Mouse (Mus musculus): ENCODE measurements around the gene Tpst2. TPM values are rescaled to one million over a fixed set of nuclear protein-coding genes. Genes with fewer than 3 reads are reported as not detected.

The Tpst2 gene
- polyA plus RNA-seq, 1 experiment = 25.8 TPM

DNA sequence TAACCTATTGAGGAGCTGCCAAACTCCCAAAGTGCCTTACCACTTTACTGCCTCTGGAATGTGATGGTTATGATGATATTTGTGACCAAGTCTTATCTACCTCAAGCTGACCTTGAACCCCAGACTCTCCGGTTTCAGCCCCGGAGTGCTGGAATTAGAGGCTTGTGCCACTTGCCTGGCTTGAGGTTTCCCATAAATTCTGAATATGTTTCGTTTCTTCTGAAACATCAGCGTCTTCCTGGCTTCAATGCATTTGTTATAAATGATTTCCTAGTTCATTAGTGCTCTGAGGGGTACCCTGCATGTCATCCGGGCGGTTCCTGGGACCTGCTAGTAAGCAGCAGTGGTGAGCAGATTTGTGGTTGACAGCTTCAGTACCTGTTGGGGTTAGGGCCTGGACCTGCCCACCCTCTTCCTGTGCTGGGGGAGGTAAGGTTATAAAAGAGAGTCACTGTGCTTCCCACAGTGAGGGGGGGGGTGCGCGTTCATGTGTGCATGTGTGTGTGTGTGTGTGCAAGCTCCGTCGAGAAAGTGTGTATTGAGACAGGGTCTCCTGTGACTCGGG lies 1.5 kb downstream of the Tpst2 start:
- H3K4me3 ChIP-seq (ENCODE audit: low read depth, low read length) = no peak overlapping the region
- H3K4me1 ChIP-seq (ENCODE audit: control insufficient read depth, insufficient read depth, low read length) = peaks cover 12% of the 10 kb centered on the region
- H3K36me3 ChIP-seq (ENCODE audit: control insufficient read depth, insufficient read depth, low read length, poor library complexity, severe bottlenecking) = no peaks in the 10 kb centered on the region
- no peak for TF ChIP-seq EP300 (IDR thresholded peaks at IDR 0.05; ENCODE audit: insufficient read depth, low read depth, low read length)
- H3K9ac ChIP-seq (ENCODE audit: low read depth, poor library complexity, severe bottlenecking) = no peak overlapping the region
- no peaks in the 10 kb centered on the region for H3K27me3 ChIP-seq (ENCODE audit: control insufficient read depth, insufficient read depth, low read length, poor library complexity, severe bottlenecking)
- H3K27ac ChIP-seq (ENCODE audit: insufficient read depth, low read length) = no peak overlapping the region
- no peaks in the 10 kb centered on the region for H3K9me3 ChIP-seq (replicated peaks; ENCODE audit: control insufficient read depth, insufficient read depth, low read length, poor library complexity, severe bottlenecking)

DNA sequence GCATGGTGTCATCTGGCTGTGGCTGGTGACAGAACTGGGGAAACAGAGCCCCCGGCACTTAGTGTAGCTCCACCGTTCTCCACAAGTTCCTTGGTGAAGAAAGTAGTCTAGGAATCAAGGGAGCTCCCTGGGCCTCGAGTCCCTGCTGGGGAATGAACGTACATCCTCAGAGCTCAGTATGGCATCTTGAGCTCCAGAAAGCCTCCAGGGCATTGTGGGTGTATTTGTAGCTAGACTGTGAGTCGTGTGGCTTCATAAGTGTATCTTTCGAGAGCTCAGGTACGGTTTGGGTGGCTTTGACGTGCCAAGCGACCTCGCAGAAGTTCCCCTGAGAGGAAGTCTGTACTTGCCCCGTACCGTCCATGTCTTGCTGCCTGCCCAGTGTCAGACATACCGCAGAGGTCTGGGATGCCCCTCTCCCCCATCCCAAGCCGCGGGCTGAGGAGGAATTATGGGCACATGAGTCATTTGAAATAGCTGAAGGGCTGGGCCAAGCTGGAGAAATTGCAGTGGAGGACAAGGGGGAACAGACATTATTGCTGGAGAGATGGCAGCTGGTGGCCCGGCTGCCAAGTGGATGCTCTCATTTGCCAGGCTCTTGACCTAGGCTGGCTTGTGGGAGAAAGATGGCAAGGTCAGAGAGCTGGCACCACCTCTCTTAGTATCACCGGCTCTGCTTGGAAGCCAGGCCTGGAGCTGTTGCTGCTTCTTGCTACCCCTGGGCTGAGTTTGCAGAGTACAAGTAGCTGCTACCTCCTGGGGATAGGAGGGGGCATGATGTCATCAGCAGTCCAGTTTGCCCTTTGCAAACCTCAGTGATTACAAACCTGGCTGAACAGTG lies 2.9 kb downstream of the Tpst2 start:
- Histone ChIP-seq H3K4me1 (ENCODE audit: control insufficient read depth, insufficient read depth, low read length) (peaks cover 19% of the 10 kb centered on the region), H3K27me3 (ENCODE audit: control insufficient read depth, insufficient read depth, low read length, poor library complexity, severe bottlenecking) (no peaks in the 10 kb centered on the region), H3K27ac (ENCODE audit: insufficient read depth, low read length) (no peak overlapping the region), H3K36me3 (ENCODE audit: control insufficient read depth, insufficient read depth, low read length, poor library complexity, severe bottlenecking) (no peaks in the 10 kb centered on the region), H3K9me3 (replicated peaks; ENCODE audit: control insufficient read depth, insufficient read depth, low read length, poor library complexity, severe bottlenecking) (no peaks in the 10 kb centered on the region), H3K9ac (ENCODE audit: low read depth, poor library complexity, severe bottlenecking) (no peak overlapping the region), H3K4me3 (ENCODE audit: low read depth, low read length) (no peak overlapping the region)
- TF ChIP-seq POLR2A (IDR thresholded peaks at IDR 0.05; ENCODE audit: insufficient read depth, low read length) (no peak), CTCF (IDR thresholded peaks at IDR 0.05; ENCODE audit: low read depth, low read length) (no peak), EP300 (IDR thresholded peaks at IDR 0.05; ENCODE audit: insufficient read depth, low read depth, low read length) (no peak)

DNA sequence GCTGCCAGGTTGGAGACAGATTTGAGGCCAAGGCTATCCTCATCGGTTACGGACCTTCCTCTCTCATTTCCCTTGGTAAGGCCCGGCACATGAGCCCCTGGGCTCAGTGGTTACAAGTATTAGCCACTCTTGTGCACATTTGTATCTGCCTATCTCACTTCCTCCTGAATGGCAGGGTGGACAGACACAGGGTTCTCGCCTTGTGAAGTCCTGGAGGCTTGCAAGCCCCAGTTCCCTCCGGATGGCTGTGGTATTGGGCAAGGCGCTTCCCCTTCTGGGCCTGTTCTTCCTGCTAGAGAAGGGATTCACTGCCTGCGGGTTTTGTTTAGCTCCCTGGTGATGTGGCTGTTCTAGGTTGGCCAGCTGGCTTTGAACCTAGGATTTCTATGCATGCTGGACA lies 3.7 kb downstream of the Tpst2 start:
- H3K4me1 ChIP-seq (ENCODE audit: control insufficient read depth, insufficient read depth, low read length) = peaks cover 19% of the 10 kb centered on the region
- no peaks in the 10 kb centered on the region for H3K27me3 ChIP-seq (ENCODE audit: control insufficient read depth, insufficient read depth, low read length, poor library complexity, severe bottlenecking)
- no peaks in the 10 kb centered on the region for H3K9me3 ChIP-seq (replicated peaks; ENCODE audit: control insufficient read depth, insufficient read depth, low read length, poor library complexity, severe bottlenecking)
- TF ChIP-seq POLR2A (IDR thresholded peaks at IDR 0.05; ENCODE audit: insufficient read depth, low read length) (no peak), EP300 (IDR thresholded peaks at IDR 0.05; ENCODE audit: insufficient read depth, low read depth, low read length) (no peak), CTCF (IDR thresholded peaks at IDR 0.05; ENCODE audit: low read depth, low read length) (no peak)
- H3K9ac ChIP-seq (ENCODE audit: low read depth, poor library complexity, severe bottlenecking) = no peak overlapping the region
- H3K27ac ChIP-seq (ENCODE audit: insufficient read depth, low read length) = no peak overlapping the region
- no peaks in the 10 kb centered on the region for H3K36me3 ChIP-seq (ENCODE audit: control insufficient read depth, insufficient read depth, low read length, poor library complexity, severe bottlenecking)
- H3K4me3 ChIP-seq (ENCODE audit: low read depth, low read length) = no peak overlapping the region

DNA sequence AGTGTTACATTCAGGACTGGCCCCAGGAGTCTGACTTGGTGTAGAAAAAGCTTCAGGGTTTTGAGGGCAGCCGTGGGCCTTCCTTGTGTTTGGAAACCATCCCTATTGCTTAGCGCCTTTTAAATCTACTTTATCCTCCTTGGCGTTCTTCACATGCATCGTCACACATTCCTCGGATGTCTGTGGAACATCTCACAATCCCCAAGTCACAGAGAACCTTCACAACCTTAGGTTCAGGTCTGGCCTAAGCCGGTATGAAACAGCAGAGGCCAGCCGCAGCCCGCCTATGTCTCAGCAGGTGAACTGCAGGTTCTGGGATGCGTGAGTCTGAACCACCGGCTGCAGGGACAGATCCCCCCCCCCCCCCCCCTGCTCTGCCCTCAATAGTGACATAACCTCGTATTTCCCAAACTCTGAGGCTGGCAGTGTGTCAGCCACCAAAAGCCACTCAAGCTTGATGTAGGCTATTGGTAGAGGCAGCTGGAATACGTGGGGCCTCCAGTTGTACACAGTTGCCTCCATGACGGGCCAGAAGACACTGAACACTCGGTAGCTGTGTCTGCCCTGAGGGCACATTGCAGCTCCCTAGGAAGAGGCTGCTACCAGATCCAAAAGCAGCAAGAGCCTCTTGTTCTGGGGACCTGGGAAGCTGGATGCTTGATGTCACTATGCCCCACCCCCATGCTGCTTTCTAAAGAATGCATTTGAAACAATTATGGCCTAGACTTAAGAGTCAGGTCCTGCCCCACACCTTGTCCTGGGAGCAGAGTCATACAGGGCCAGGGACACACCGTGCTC lies 4.6 kb downstream of the Tpst2 start:
- Histone ChIP-seq H3K27ac (ENCODE audit: insufficient read depth, low read length) (0 out of 2 replicates have a peak overlapping the region, but pooled peaks have one; percentile 1), H3K4me1 (ENCODE audit: control insufficient read depth, insufficient read depth, low read length) (peaks cover 22% of the 10 kb centered on the region), H3K9me3 (replicated peaks; ENCODE audit: control insufficient read depth, insufficient read depth, low read length, poor library complexity, severe bottlenecking) (no peaks in the 10 kb centered on the region), H3K27me3 (ENCODE audit: control insufficient read depth, insufficient read depth, low read length, poor library complexity, severe bottlenecking) (no peaks in the 10 kb centered on the region), H3K9ac (ENCODE audit: low read depth, poor library complexity, severe bottlenecking) (no peak overlapping the region), H3K4me3 (ENCODE audit: low read depth, low read length) (no peak overlapping the region), H3K36me3 (ENCODE audit: control insufficient read depth, insufficient read depth, low read length, poor library complexity, severe bottlenecking) (no peaks in the 10 kb centered on the region)
- no peak for TF ChIP-seq EP300 (IDR thresholded peaks at IDR 0.05; ENCODE audit: insufficient read depth, low read depth, low read length)
- no peak for TF ChIP-seq CTCF (IDR thresholded peaks at IDR 0.05; ENCODE audit: low read depth, low read length)

DNA sequence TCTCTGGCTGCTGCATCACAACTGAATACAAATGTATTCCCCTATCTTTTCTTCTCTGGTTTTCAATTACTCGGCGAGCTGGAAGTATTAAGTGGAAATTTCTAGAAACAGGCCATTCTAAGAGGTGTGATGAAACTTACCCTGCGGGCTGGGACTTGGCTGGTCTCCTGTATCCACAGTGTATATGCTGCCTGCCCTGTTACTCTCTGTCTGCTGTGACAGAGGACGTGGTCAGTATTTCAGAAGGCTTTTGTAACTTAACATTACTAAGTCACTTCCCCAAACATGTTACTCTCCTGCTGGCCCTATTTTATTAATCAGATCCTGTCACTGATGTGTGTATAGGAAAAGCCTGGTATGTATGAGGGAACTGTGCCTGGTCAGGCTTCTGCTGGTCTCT lies 5.2 kb downstream of the Tpst2 start:
- Histone ChIP-seq H3K27ac (ENCODE audit: insufficient read depth, low read length) (no peak overlapping the region), H3K36me3 (ENCODE audit: control insufficient read depth, insufficient read depth, low read length, poor library complexity, severe bottlenecking) (no peaks in the 10 kb centered on the region), H3K27me3 (ENCODE audit: control insufficient read depth, insufficient read depth, low read length, poor library complexity, severe bottlenecking) (no peaks in the 10 kb centered on the region), H3K4me1 (ENCODE audit: control insufficient read depth, insufficient read depth, low read length) (peaks cover 26% of the 10 kb centered on the region), H3K9me3 (replicated peaks; ENCODE audit: control insufficient read depth, insufficient read depth, low read length, poor library complexity, severe bottlenecking) (no peaks in the 10 kb centered on the region), H3K4me3 (ENCODE audit: low read depth, low read length) (no peak overlapping the region), H3K9ac (ENCODE audit: low read depth, poor library complexity, severe bottlenecking) (no peak overlapping the region)
- TF ChIP-seq POLR2A (IDR thresholded peaks at IDR 0.05; ENCODE audit: insufficient read depth, low read length) (no peak), CTCF (IDR thresholded peaks at IDR 0.05; ENCODE audit: low read depth, low read length) (no peak), EP300 (IDR thresholded peaks at IDR 0.05; ENCODE audit: insufficient read depth, low read depth, low read length) (no peak)

All from ES-Bruce4 (cell line).